Mouse (Mus musculus): ENCODE data around the gene Cacng7. TPM values are rescaled to one million over a fixed set of nuclear protein-coding genes. Genes with fewer than 3 reads are reported as not detected.

The Cacng7 gene
- polyA plus RNA-seq, 1 experiment from 2014 or later = 4.2 TPM

GRCm38 (mm10) chr7:3354850-3355249 is 22.1 kb downstream of the Cacng7 start:
- WGBS = 91% methylated on average over 6 of the region's 6 CpGs
- H3K27ac ChIP-seq (replicated peaks) = no peak overlapping the region
- ATAC-seq (ENCODE audit: low FRiP score, low read depth) = no peak
- no peak overlapping the region for H3K9ac ChIP-seq (replicated peaks)
- peaks cover 62% of the 10 kb centered on the region for H3K36me3 ChIP-seq
- H3K4me3 ChIP-seq = no peak overlapping the region
- no peaks in the 10 kb centered on the region for H3K4me1 ChIP-seq
- no peak overlapping the region for H3K4me2 ChIP-seq (replicated peaks)
- H3K9me3 ChIP-seq = no peaks in the 10 kb centered on the region
- H3K27me3 ChIP-seq = peaks cover 11% of the 10 kb centered on the region; the same call in 1 of the 2 replicates

GRCm38 (mm10) chr7:3360678-3361077 is 27.9 kb downstream of the Cacng7 start:
- peaks cover 64% of the 10 kb centered on the region for H3K36me3 ChIP-seq
- no peak overlapping the region for H3K4me3 ChIP-seq
- H3K4me1 ChIP-seq = no peaks in the 10 kb centered on the region
- ATAC-seq (ENCODE audit: low FRiP score, low read depth) = no peak
- no peaks in the 10 kb centered on the region for H3K9me3 ChIP-seq
- H3K27me3 ChIP-seq = peaks cover 12% of the 10 kb centered on the region
- H3K4me2 ChIP-seq (replicated peaks) = no peak overlapping the region
- 96% methylated on average over 1 of the region's 1 CpGs for WGBS
- no peak overlapping the region for H3K27ac ChIP-seq (replicated peaks)
- no peak overlapping the region for H3K9ac ChIP-seq (replicated peaks)

GRCm38 (mm10) chr7:3365547-3366279 is 33.0 kb downstream of the Cacng7 start:
- peaks cover 32% of the 10 kb centered on the region for H3K27me3 ChIP-seq
- H3K4me3 ChIP-seq = no peak overlapping the region
- H3K36me3 ChIP-seq = peaks cover 32% of the 10 kb centered on the region
- H3K27ac ChIP-seq (replicated peaks) = no peak overlapping the region
- peaks cover 9% of the 10 kb centered on the region; the same call in 1 of the 2 replicates for H3K4me1 ChIP-seq
- no peaks in the 10 kb centered on the region for H3K9me3 ChIP-seq
- H3K4me2 ChIP-seq (replicated peaks) = no peak overlapping the region
- no peak overlapping the region for H3K9ac ChIP-seq (replicated peaks)
- no peak for ATAC-seq (ENCODE audit: low FRiP score, low read depth)
- WGBS = 46% methylated on average over 11 of the region's 11 CpGs

- no peaks in the 10 kb centered on the region for H3K9me3 ChIP-seq
- peaks cover 23% of the 10 kb centered on the region; the same call in 1 of the 2 replicates for H3K36me3 ChIP-seq
- H3K4me3 ChIP-seq = no peak overlapping the region
- H3K27me3 ChIP-seq = peaks cover 32% of the 10 kb centered on the region
- H3K4me2 ChIP-seq (replicated peaks) = no peak overlapping the region
- H3K27ac ChIP-seq (replicated peaks) = no peak overlapping the region
- WGBS = 19% methylated on average over 42 of the region's 42 CpGs
- H3K9ac ChIP-seq (replicated peaks) = no peak overlapping the region
- peaks cover 9% of the 10 kb centered on the region; the same call in 1 of the 2 replicates for H3K4me1 ChIP-seq
- ATAC-seq (ENCODE audit: low FRiP score, low read depth) = peak; percentile 19; the same call in 1 of the 2 replicates
Measured at GRCm38 (mm10) chr7:3366705-3367516, 34.2 kb downstream of the Cacng7 start.

- H3K4me2 ChIP-seq (replicated peaks) = no peak overlapping the region; the same call in 1 of the 2 replicates
- no peak for ATAC-seq (ENCODE audit: low FRiP score, low read depth)
Measured at GRCm38 (mm10) chr7:3367569-3367968, 34.8 kb downstream of the Cacng7 start.

GRCm38 (mm10) chr7:3368311-3368710 is 35.6 kb downstream of the Cacng7 start:
- 28% methylated on average over 12 of the region's 12 CpGs for WGBS
- Histone ChIP-seq H3K36me3 (peaks cover 18% of the 10 kb centered on the region; the same call in 1 of the 2 replicates), H3K4me2 (replicated peaks) (no peak overlapping the region), H3K27me3 (peaks cover 32% of the 10 kb centered on the region), H3K4me3 (no peak overlapping the region), H3K4me1 (peaks cover 9% of the 10 kb centered on the region; the same call in 1 of the 2 replicates), H3K9ac (replicated peaks) (no peak overlapping the region), H3K27ac (replicated peaks) (no peak overlapping the region), H3K9me3 (no peaks in the 10 kb centered on the region)
- ATAC-seq (ENCODE audit: low FRiP score, low read depth) = 0 out of 2 replicates have a peak, but pooled peaks have one; percentile 8

More at GRCm38 (mm10) chr7:3367569-3367968, 34.8 kb downstream of the Cacng7 start:
- Histone ChIP-seq H3K36me3 (peaks cover 18% of the 10 kb centered on the region; the same call in 1 of the 2 replicates), H3K27me3 (peaks cover 32% of the 10 kb centered on the region), H3K9me3 (no peaks in the 10 kb centered on the region), H3K27ac (replicated peaks) (no peak overlapping the region), H3K4me1 (peaks cover 9% of the 10 kb centered on the region; the same call in 1 of the 2 replicates), H3K4me3 (no peak overlapping the region), H3K9ac (replicated peaks) (no peak overlapping the region)
- 13% methylated on average over 10 of the region's 11 CpGs for WGBS

GRCm38 (mm10) chr7:3369189-3369588 is 36.4 kb downstream of the Cacng7 start:
- Histone ChIP-seq H3K9me3 (no peaks in the 10 kb centered on the region), H3K4me3 (no peak overlapping the region), H3K9ac (replicated peaks) (no peak overlapping the region), H3K4me2 (replicated peaks) (no peak overlapping the region), H3K27ac (replicated peaks) (no peak overlapping the region), H3K36me3 (peaks cover 18% of the 10 kb centered on the region; the same call in 1 of the 2 replicates), H3K27me3 (peaks cover 32% of the 10 kb centered on the region), H3K4me1 (peaks cover 9% of the 10 kb centered on the region; the same call in 1 of the 2 replicates)
- no peak for ATAC-seq (ENCODE audit: low FRiP score, low read depth)
- WGBS = 80% methylated on average over 6 of the region's 6 CpGs

- Histone ChIP-seq H3K4me1 (peaks cover 9% of the 10 kb centered on the region; the same call in 1 of the 2 replicates), H3K9ac (replicated peaks) (no peak overlapping the region), H3K27ac (replicated peaks) (no peak overlapping the region), H3K36me3 (0 out of 2 replicates have a peak, but pooled peaks cover 6% of the 10 kb centered on the region), H3K4me3 (no peak overlapping the region), H3K9me3 (no peaks in the 10 kb centered on the region), H3K27me3 (peaks cover 22% of the 10 kb centered on the region), H3K4me2 (replicated peaks) (no peak overlapping the region)
- 60% methylated on average over 4 of the region's 4 CpGs for WGBS
- ATAC-seq (ENCODE audit: low FRiP score, low read depth) = no peak
Measured at GRCm38 (mm10) chr7:3370407-3370806, 37.7 kb downstream of the Cacng7 start.

- H3K27ac ChIP-seq (replicated peaks) = no peak overlapping the region
- WGBS = 66% methylated on average over 2 of the region's 2 CpGs
- H3K4me1 ChIP-seq = peaks cover 4% of the 10 kb centered on the region; the same call in 1 of the 2 replicates
- peaks cover 3% of the 10 kb centered on the region for H3K27me3 ChIP-seq
- H3K4me3 ChIP-seq = no peak overlapping the region
- H3K36me3 ChIP-seq = no peaks in the 10 kb centered on the region
- H3K4me2 ChIP-seq (replicated peaks) = no peak overlapping the region
- H3K9me3 ChIP-seq = no peaks in the 10 kb centered on the region
- no peak overlapping the region for H3K9ac ChIP-seq (replicated peaks)
- ATAC-seq (ENCODE audit: low FRiP score, low read depth) = no peak
Measured at GRCm38 (mm10) chr7:3372376-3372775, 39.6 kb downstream of the Cacng7 start.

GRCm38 (mm10) chr7:3373754-3374153 is 41.0 kb downstream of the Cacng7 start:
- no peak for ATAC-seq (ENCODE audit: low FRiP score, low read depth)
- Histone ChIP-seq H3K27me3 (no peaks in the 10 kb centered on the region), H3K4me2 (replicated peaks) (no peak overlapping the region), H3K9me3 (no peaks in the 10 kb centered on the region), H3K27ac (replicated peaks) (no peak overlapping the region), H3K9ac (replicated peaks) (no peak overlapping the region), H3K36me3 (no peaks in the 10 kb centered on the region), H3K4me1 (no peaks in the 10 kb centered on the region), H3K4me3 (no peak overlapping the region)
- WGBS = 87% methylated on average over 8 of the region's 8 CpGs

GRCm38 (mm10) chr7:3376831-3377230 is 44.1 kb downstream of the Cacng7 start:
- Histone ChIP-seq H3K4me2 (replicated peaks) (no peak overlapping the region), H3K9me3 (no peaks in the 10 kb centered on the region), H3K27ac (replicated peaks) (no peak overlapping the region), H3K4me1 (no peaks in the 10 kb centered on the region), H3K36me3 (no peaks in the 10 kb centered on the region), H3K27me3 (no peaks in the 10 kb centered on the region), H3K4me3 (no peak overlapping the region), H3K9ac (replicated peaks) (no peak overlapping the region)
- no peak for ATAC-seq (ENCODE audit: low FRiP score, low read depth)
- 44% methylated on average over 4 of the region's 4 CpGs for whole genome bisulfite sequencing

GRCm38 (mm10) chr7:3382123-3382522 is 49.4 kb downstream of the Cacng7 start:
- Histone ChIP-seq H3K9me3 (no peaks in the 10 kb centered on the region), H3K27me3 (no peaks in the 10 kb centered on the region), H3K4me3 (no peak overlapping the region), H3K9ac (replicated peaks) (no peak overlapping the region), H3K4me1 (no peaks in the 10 kb centered on the region), H3K4me2 (replicated peaks) (no peak overlapping the region), H3K27ac (replicated peaks) (no peak overlapping the region), H3K36me3 (no peaks in the 10 kb centered on the region)
- WGBS = 85% methylated on average over 9 of the region's 9 CpGs
- no peak for ATAC-seq (ENCODE audit: low FRiP score, low read depth)

All from midbrain, embryonic 12.5 days (tissue).